Mouse (Mus musculus): ENCODE results near the gene Psma3.

The Psma3 gene

DNA sequence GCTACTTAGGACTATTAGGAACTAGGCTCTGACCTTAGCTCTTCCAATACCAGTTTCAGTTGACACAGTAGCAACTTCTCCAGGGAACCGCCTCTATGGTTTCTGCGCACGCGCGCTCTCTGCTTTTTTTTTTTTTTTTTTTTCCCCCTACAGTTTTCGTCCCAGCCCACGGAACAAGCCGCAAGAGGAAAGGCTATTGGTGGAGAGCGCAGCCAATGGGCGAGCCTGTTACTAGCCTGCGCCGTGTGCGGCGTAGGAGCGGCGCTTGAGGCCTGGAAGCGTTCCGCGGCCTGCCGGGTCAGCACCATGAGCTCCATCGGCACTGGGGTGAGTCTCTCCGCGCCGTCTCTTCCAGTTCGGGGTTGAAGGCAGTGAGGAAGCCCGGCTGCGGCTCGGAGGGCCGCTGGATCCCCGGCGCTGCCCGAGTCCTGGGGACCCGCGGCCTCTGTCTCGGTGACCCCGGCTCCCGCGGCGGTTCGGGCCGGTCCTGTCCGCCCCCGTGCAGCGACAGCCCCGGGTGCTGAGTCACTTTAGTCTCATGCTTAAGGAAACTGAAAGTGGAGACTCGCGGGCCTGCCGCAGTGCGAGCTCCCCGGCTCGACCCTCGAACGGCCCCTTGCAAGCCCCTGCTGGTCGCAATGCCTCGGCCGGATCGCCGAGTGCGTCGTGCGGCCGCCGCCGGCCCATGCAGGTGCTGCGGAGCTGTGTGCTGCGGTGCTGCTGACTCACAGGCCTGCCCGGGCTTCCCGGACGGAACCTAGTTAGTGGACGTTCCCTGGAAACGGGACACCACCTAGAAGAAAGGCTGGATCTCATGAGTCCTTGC, at the start of gene Psma3:
Psma3 (plus strand) TSS at position 181 of the 826 bp plus-strand sequence.
- DNase-seq (ENCODE audit: low spot score), result peak; percentile 94

- no peak for DNase-seq (ENCODE audit: low spot score)
These were observed 44.6 kb upstream of the Psma3 start for GRCm38 (mm10) chr12:70929781-70930180.

GRCm38 (mm10) chr12:70937150-70937549, 37.3 kb upstream of the Psma3 start:
- DNase-seq (ENCODE audit: low spot score), result peak; percentile 33

- DNase-seq (ENCODE audit: low spot score), result peak; percentile 92
These were observed 36.6 kb upstream of the Psma3 start, which contains the start of gene Actr10 for GRCm38 (mm10) chr12:70937571-70938384. Actr10 (plus strand) TSS chr12:70937857.

DNA sequence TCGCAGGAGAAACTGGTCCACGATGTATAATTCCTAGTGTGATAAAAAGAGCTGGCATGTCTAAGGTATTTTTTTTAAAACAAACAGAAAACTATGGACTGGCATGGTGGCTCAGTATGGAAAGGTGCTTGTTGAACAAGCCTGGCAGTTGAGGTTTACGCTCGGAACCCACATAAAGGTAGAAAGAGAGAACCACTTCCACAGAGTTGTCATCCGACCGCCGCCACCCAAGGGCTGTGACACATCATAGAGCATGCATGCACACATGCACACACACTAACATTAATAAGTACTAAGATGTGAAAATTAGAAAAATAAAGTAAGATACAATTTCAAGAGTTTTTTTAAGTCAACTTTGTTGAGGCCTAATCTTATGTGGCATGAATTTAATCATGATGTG, 33.6 kb upstream of the Psma3 start:
- DNase-seq (ENCODE audit: low spot score), result no peak

DNA sequence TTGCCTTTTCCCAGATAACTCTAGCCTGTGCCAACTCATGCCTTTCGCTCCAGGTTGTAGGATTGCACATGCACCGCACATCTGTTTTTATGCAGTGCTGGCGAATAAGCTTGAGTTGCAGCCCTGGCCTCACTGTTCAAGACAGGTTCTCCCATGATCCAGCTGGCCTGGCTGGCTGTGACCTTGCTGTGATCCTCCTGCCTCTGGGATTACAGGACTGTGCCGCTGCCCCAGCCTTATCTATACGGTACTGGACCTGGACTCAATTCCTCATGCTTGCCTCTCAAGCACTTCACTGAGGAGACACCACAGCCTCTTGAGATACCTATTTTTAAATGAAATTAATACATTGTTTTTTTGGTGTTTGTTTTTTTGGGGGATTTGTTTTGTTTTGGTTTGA, 30.2 kb upstream of the Psma3 start:
- DNase-seq (ENCODE audit: low spot score), result no peak

DNA sequence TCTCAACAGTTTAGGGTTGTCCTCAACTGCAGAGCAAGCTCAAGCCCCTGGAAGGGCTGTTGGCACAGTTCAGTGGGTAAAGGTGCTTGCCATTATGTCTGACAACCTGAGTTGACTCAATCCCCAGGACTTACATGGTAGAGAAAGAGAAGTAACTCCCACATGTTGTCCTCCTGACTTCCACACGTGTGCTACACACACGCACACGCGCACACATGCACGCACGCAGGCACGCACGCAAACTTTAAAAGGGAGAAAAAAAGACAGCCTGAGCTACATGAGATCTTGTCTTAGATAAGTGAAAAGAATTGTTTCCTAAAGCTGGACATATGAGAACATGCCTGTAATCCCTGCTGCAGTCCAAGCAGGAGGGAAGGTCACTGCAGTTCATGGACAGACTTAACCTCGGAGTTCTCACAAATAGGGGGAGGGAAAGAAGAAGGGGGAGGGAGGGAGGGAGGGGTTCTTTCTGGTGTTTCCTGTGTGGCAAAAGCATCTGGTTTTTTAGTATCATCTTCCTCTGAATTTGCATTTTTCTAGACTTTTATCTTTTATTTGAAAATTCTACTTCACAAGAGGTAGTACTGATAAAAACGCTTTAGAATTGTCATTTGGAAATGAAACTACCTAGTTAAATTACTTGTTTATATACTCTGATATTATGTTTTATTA, 27.7 kb upstream of the Psma3 start:
- DNase-seq (ENCODE audit: low spot score), result no peak

GRCm38 (mm10) chr12:70958640-70959039, 15.8 kb upstream of the Psma3 start:
- DNase-seq (ENCODE audit: low spot score), result no peak

- DNase-seq (ENCODE audit: low spot score), result no peak
These were observed 6.8 kb upstream of the Psma3 start for GRCm38 (mm10) chr12:70967581-70967980.

GRCm38 (mm10) chr12:70968141-70968790, 6.2 kb upstream of the Psma3 start:
- peak; percentile 75 for DNase-seq (ENCODE audit: low spot score)

DNA sequence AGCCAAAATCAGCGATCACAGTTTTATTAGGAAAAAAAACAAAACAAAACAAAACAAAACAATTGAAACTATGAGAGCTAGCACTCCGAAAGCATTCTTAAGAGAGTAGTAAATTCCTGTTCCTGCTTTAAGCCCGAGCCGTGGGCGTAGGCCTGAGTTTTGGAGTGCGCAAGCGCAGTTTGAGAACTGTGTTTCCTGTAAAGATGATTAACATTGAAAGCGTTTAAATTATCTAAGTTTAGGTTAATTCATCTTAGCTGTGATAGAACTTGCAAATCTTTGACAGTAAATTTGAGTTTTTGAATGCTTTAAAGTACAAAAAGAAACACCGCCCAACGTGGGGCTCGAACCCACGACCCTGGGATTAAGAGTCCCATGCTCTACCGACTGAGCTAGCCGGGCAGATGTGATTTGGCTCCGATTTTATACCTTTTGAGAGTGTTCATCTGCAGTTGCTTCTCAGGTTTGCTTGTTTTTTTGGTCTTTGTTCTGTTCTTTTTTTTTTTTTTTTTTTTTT, 5.6 kb upstream of the Psma3 start:
- DNase-seq (ENCODE audit: low spot score), result peak; percentile 86

DNA sequence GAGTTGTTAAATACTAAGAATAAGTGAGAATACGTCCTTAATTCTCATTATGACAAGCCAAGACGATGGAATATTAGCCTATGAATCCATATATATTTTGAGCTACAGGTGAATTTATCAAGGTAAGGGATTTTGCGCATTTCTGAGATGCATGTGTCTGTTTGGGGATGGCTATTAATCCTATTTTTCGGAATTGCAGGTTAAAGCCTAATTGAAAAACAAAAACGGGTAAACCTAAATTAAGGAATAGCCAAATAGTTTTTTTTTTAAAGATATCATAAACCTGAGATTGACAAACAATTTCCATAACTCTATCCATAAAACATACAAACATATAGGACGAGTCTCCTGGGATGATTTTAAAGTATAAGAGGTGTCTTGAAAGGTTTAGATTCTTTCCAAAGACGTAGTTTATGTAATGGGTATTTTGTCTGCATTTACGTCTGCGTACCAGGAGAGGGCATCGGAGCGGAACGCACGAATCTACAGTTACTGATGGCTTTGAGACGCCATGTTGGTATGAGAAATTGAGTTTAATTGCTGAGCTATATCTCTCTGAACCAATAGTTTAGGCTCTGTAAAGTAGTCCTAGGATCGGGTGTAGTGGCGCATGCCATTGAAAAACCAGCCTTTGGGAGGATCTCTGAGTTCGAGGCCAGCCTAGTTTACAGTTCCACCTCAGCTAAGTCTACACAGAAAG, 4.8 kb upstream of the Psma3 start:
- peak; percentile 15 for DNase-seq (ENCODE audit: low spot score)

- peak; percentile 16 for DNase-seq (ENCODE audit: low spot score)
These were observed 590 bp upstream of the Psma3 start for GRCm38 (mm10) chr12:70973831-70974230.

- DNase-seq (ENCODE audit: low spot score), result no peak
These were observed 985 bp downstream of the Psma3 start for GRCm38 (mm10) chr12:70975406-70975805.

GRCm38 (mm10) chr12:70975891-70976290, 1.5 kb downstream of the Psma3 start:
- DNase-seq (ENCODE audit: low spot score), result no peak

DNA sequence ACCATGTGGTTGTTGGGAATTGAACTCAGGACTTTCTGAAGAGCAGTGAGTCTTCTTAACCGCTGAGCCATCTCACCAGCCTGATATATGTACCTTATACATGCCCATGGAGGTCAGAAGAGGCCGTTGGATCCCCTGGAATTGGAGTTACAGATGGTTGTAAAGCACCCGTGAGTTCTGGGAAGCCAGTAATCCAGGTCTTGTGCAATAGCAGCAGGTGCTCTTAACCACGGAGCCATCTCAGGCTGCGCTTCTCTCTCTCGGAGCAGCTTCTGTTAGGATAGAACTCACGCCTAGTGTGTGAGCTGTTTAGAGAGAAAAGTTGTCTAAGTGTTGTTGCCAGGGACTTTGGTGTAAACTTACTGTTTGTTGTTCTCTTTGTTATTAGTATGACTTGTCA, 3.9 kb downstream of the Psma3 start:
- no peak for DNase-seq (ENCODE audit: low spot score)

DNA sequence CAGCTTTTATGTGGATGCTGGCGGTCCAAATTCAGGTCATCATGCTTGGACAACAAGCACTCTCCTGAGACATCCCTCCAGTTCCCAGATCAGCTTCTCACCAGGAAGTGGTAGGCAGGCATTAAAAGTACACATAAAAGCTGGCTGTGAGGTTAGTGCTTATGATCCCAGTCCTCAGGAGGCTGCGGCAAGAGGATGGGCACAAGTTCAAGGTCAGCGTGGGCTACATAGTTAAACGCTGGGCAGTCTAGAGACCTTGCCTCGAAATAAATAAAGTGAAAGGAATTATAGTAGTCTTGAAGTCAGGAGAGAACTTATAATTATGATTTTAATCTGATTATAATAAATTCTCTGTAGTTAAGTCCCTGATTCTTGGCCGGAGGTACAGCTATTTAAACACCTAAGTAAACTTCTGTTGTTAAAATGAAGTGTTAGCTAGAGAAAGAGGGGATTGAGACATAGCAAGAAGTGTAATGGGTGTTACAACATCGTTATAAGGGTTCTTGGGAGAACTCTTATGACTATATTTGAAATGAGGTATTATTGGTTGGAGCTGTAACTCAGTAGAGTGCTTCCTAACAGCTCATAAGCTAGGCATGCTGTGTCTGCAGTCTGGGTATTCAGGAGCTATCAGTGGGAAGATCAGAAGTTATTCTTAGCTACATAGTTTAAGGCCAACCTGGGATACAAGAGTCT, 10.6 kb downstream of the Psma3 start:
- no peak for DNase-seq (ENCODE audit: low spot score)

DNA sequence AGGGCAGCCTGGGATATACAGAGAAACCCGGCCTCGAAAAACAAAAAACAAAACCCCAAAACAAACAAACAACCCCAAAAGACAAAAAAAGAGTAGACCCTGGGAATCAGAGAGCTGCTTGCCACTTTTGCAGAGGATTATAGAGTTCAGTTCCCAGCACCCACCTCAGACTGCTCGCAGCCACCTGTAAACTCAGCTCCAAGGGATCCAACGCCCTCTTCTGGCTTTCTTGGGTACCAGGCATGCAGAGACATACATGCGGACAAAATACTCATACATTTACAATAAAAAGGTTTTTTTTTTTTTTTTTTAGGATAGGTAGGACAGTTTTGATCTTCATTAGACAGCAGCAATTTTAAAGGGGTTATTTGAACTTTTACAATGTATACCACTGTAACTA, 22.8 kb downstream of the Psma3 start:
- no peak for DNase-seq (ENCODE audit: low spot score)

DNA sequence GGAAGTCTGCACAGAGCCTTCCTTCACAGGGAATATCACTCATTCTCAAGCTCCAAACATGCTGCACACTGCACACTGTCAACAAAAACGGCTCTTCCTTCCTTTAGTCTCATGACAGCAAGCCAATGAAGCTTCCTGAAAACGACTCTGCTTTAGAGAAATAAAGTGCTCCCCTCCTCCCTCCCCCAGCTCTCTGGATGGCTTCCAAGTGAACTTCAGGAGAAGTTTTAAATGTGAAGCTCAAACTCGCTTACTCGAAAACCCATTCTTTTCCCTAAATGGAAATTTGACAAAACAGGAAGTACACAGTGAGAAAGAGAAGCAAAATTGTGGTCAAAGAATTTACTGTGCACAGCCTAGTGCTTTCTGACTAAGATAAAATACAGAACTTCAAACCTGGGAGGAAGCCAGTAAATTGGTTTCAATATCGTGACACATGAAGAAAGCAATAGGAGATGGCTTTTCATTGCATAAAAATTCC, 25.0 kb downstream of the Psma3 start:
- no peak for DNase-seq (ENCODE audit: low spot score)

- DNase-seq (ENCODE audit: low spot score), result no peak
These were observed 25.9 kb downstream of the Psma3 start for GRCm38 (mm10) chr12:71000344-71000743.
